Mouse (Mus musculus) heart, embryonic 10.5 days (tissue): ENCODE results near the gene Gm27235. TPM values are rescaled to one million over a fixed set of nuclear protein-coding genes. Genes with fewer than 3 reads are reported as not detected.
"Not testable (repeated sequence)": the region's sequence is repeated elsewhere in the genome, so short reads cannot be mapped to it uniquely, and the experiment has no call there.

Experiments used
- DNase-seq: peaks from one replicate; pipeline ENCODE4 v3.0.0-alpha.2; 2017; ENCODE audit warnings: low spot score
- H3K27ac ChIP-seq: fragments of 300-500 bp; sonication (generic); 2 replicates; pipeline ENCODE4 v1.5.1; 2016; ENCODE audit warnings: mild to moderate bottlenecking
- H3K27me3 ChIP-seq: fragments of 300-500 bp; sonication (generic); 2 replicates; pipeline ENCODE4 v1.6.1; 2016; ENCODE audit warnings: mild to moderate bottlenecking; ENCODE audit not compliant: poor library complexity, insufficient read depth, severe bottlenecking
- H3K36me3 ChIP-seq: fragments of 300-500 bp; sonication (generic); 2 replicates; pipeline ENCODE4 v1.6.1; 2016; ENCODE audit warnings: mild to moderate bottlenecking, moderate library complexity
- H3K4me1 ChIP-seq: fragments of 300-500 bp; sonication (generic); 2 replicates; pipeline ENCODE4 v1.6.1; 2016; ENCODE audit warnings: mild to moderate bottlenecking
- H3K4me3 ChIP-seq: fragments of 300-500 bp; sonication (generic); 2 replicates; pipeline ENCODE4 v1.5.1; 2016; ENCODE audit warnings: mild to moderate bottlenecking, moderate library complexity
- H3K9me3 ChIP-seq: fragments of 300-500 bp; sonication (generic); 2 replicates; pipeline ENCODE4 v1.6.1; 2016; ENCODE audit warnings: mild to moderate bottlenecking, moderate library complexity
- WGBS: fragments of 180-500 bp; shearing (Covaris S2); methylation state at CpG from one replicate; pipeline ENCODE4 v1.1.7; 2016; 5-methylcytosine and 5-hydroxymethylcytosine counted together
- polyA plus RNA-seq: library from polyadenylated mRNA; unstranded; fragments of >200 nt; fragmentation: Nextera tagmentation; extraction: Ambion mirVana; gene quantifications from 2 replicates; pipeline ENCODE4 v1.2.1, GENCODE M21; 2016

The Gm27235 gene
- polyA plus RNA-seq, result not detected in 2 replicates

GRCm38 (mm10) chr9:35790001-35790400 lies at the start of gene Gm27235, which contains the start of gene D730048I06Rik:
Gene Gm27235, minus strand, starts transcription at chr9:35790101.
Gene D730048I06Rik, minus strand, starts transcription at chr9:35790112.
- Histone ChIP-seq H3K4me1 (no peaks in the 10 kb centered on the region), H3K9me3 (no peaks in the 10 kb centered on the region)
- WGBS, result 81% methylated on average over 3 of the region's 3 CpGs

GRCm38 (mm10) chr9:35817881-35818280 lies 28.0 kb upstream of the Gm27235 start:
- not testable (repeated sequence) for H3K36me3 ChIP-seq, H3K4me1 ChIP-seq, H3K27ac ChIP-seq, DNase-seq, H3K9me3 ChIP-seq, H3K27me3 ChIP-seq, H3K4me3 ChIP-seq
- 89% methylated on average over 15 of the region's 15 CpGs for WGBS

More at GRCm38 (mm10) chr9:35790001-35790400, at the start of gene Gm27235, which contains the start of gene D730048I06Rik:
- no peak for DNase-seq
- no peaks in the 10 kb centered on the region for H3K27me3 ChIP-seq
- no peak within 1 kb of the TSS for H3K4me3 ChIP-seq
- H3K27ac ChIP-seq, result no peak within 1 kb of the TSS
- no peaks in the 10 kb centered on the region for H3K36me3 ChIP-seq

DNA sequence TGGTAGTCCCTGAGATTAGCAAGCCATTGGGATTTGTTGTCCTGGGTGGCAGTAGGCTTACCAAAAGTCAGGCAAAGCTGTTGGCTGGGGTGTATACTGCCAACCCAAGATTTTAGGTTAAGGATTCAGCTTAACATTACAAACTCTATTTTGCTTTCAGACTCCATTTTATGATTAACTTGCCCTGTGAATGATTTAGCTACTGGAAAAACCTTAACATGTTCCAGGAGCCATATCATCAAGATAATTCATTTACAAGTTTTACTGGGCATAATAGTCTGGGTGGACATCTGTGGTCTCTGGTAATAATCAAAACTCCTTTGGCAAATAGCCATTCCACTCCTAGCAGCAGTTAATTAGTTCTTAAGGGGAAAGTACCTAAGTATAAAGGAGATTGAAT lies 8.2 kb upstream of the Gm27235 start:
- Histone ChIP-seq H3K36me3 (no peaks in the 10 kb centered on the region), H3K4me1 (no peaks in the 10 kb centered on the region), H3K27ac (no peak overlapping the region), H3K4me3 (no peak overlapping the region), H3K27me3 (no peaks in the 10 kb centered on the region), H3K9me3 (no peaks in the 10 kb centered on the region; the same call in 1 of the 2 replicates)
- no peak for DNase-seq

GRCm38 (mm10) chr9:35778009-35778408 lies 11.9 kb downstream of the Gm27235 start, which contains the start of gene Gm17727:
Gene Gm17727, minus strand, starts transcription at chr9:35778109.
- no peak for DNase-seq
- no peaks in the 10 kb centered on the region; the same call in 1 of the 2 replicates for H3K9me3 ChIP-seq
- no peaks in the 10 kb centered on the region for H3K27me3 ChIP-seq
- WGBS, result 60% methylated on average over 3 of the region's 3 CpGs
- H3K4me3 ChIP-seq, result no peak within 1 kb of the TSS
- H3K36me3 ChIP-seq, result no peaks in the 10 kb centered on the region
- H3K27ac ChIP-seq, result no peak within 1 kb of the TSS
- H3K4me1 ChIP-seq, result no peaks in the 10 kb centered on the region

DNA sequence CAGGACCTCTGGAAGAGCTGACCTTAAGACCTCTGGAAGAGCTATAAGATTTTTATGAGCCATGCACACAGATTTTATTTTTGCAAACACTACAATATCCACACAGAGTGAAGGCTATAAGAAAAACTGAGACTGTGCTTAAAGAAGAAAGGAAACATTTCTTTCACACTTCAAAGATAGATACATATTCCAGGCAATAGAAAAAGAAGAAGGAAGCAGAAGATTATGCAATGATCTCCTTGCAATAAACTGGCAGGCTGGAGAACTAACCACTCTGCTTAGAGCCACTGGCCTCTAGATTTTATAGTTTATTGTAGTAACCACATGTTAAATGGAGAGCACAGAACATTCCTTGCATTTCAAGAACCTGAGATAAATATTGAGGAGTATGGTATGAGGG lies 33.1 kb downstream of the Gm27235 start:
- no peak overlapping the region for H3K27ac ChIP-seq
- no peak overlapping the region for H3K4me3 ChIP-seq
- H3K9me3 ChIP-seq, result no peaks in the 10 kb centered on the region
- no peaks in the 10 kb centered on the region for H3K4me1 ChIP-seq
- H3K27me3 ChIP-seq, result no peaks in the 10 kb centered on the region
- no peaks in the 10 kb centered on the region for H3K36me3 ChIP-seq
- DNase-seq, result no peak

DNA sequence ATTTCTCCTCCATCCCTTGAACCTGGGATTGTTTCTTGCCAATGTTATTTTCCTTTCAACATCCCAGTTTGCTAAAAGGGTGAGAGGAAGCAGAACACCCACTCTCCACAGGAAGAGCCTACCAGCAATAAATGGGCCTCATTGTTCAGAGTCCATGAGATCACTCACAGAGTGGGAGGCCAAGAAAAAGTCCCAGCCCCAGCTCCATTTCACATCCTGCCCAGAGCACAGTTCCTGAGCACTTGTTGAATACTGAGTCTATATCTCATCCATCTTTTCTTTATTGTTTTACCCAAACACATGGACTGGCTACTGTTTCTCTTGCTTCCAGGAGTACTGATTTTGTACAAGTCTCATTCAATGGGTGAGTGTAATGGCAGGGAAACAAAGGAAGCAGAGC lies 49.2 kb downstream of the Gm27235 start, which contains the start of gene Gm17677:
Gm17677 (plus strand) TSS at position 301 of the 400 bp plus-strand sequence.
- Histone ChIP-seq H3K4me3 (no peak within 1 kb of the TSS), H3K4me1 (no peaks in the 10 kb centered on the region), H3K36me3 (no peaks in the 10 kb centered on the region), H3K27me3 (no peaks in the 10 kb centered on the region), H3K27ac (no peak within 1 kb of the TSS), H3K9me3 (peaks cover 6% of the 10 kb centered on the region; the same call in 1 of the 2 replicates)
- no peak for DNase-seq

Other genes with a start within 250 kb of the Gm27235 start
- 2.8 and 3.6 TPM in 2 replicates for gene Ddx25, start 231.6 kb downstream of the Gm27235 start, polyA plus RNA-seq
- 15.5 and 17.3 TPM in 2 replicates for gene Pus3, start 231.5 kb downstream of the Gm27235 start, polyA plus RNA-seq
- 0.48 and 0.51 TPM in 2 replicates for gene Pate2, start 219.8 kb downstream of the Gm27235 start, polyA plus RNA-seq
- 12.4 and 13.8 TPM in 2 replicates for gene Hyls1, start 219.7 kb downstream of the Gm27235 start, polyA plus RNA-seq
- not detected in 2 replicates for gene Pate4, start 178.2 kb downstream of the Gm27235 start, polyA plus RNA-seq
- gene Pate3, start 141.9 kb downstream of the Gm27235 start, polyA plus RNA-seq, result not detected in 2 replicates
- 0.09 and 0.10 TPM in 2 replicates for gene Pate1, start 102.7 kb downstream of the Gm27235 start, polyA plus RNA-seq
- not detected in 2 replicates for gene Gm17677, start 49.1 kb downstream of the Gm27235 start, polyA plus RNA-seq
- gene Gm17727, start 12.0 kb downstream of the Gm27235 start, polyA plus RNA-seq, result not detected in 2 replicates
- not detected in 2 replicates for gene D730048I06Rik, start within 50 bp of the Gm27235 start, polyA plus RNA-seq
- gene 9230110F15Rik, start 54.0 kb upstream of the Gm27235 start, polyA plus RNA-seq, result not detected in 2 replicates
- gene 9230113P08Rik, start 118.3 kb upstream of the Gm27235 start, polyA plus RNA-seq, result not detected in 2 replicates